Mouse (Mus musculus) embryonic facial prominence, embryonic 14.5 days (tissue): ENCODE results near the gene Bean1. TPM values are rescaled to one million over a fixed set of nuclear protein-coding genes. Genes with fewer than 3 reads are reported as not detected.

Experiments used
- ATAC-seq: fragments of 200-750 bp; cut with Nextera tagmentation; 2 replicates; pipeline ENCODE4 v1.8.0; 2017; ENCODE audit warnings: low read depth, moderate number of reproducible peaks, moderate TSS enrichment
- DNase-seq: peaks from one replicate; pipeline ENCODE4 v3.0.0-alpha.2; 2015; ENCODE audit warnings: low spot score
- H3K27ac ChIP-seq: fragments of 300-500 bp; sonication (generic); replicated peaks from 2 replicates; pipeline ENCODE4 v1.5.1; 2014; ENCODE audit warnings: low read depth, mild to moderate bottlenecking, low read length, moderate library complexity
- H3K27me3 ChIP-seq: fragments of 300-500 bp; sonication (generic); replicated peaks from 2 replicates; pipeline ENCODE4 v1.6.1; 2014; ENCODE audit warnings: low read length; ENCODE audit not compliant: control insufficient read depth, insufficient read depth
- H3K36me3 ChIP-seq: fragments of 300-500 bp; sonication (generic); 2 replicates; pipeline ENCODE4 v1.6.1; 2014; ENCODE audit warnings: low read length, mixed read lengths; ENCODE audit not compliant: control insufficient read depth, insufficient read depth
- H3K4me1 ChIP-seq: fragments of 300-500 bp; sonication (generic); 2 replicates; pipeline ENCODE4 v1.6.1; 2014; ENCODE audit warnings: antibody characterized with exemption, low read length; ENCODE audit not compliant: control insufficient read depth, insufficient read depth
- H3K4me2 ChIP-seq: fragments of 300-500 bp; sonication (generic); 2 replicates; pipeline ENCODE4 v1.6.1; 2014; ENCODE audit warnings: low read depth, mild to moderate bottlenecking, low read length, moderate library complexity, mixed read lengths
- H3K4me3 ChIP-seq: fragments of 300-500 bp; sonication (generic); 2 replicates; pipeline ENCODE4 v1.5.1; 2014; ENCODE audit warnings: low read depth, mild to moderate bottlenecking, low read length
- H3K9ac ChIP-seq: fragments of 300-500 bp; sonication (generic); 2 replicates; pipeline ENCODE4 v1.6.1; 2014; ENCODE audit warnings: low read depth, mild to moderate bottlenecking, low read length, moderate library complexity, mixed read lengths
- H3K9me3 ChIP-seq: fragments of 300-500 bp; sonication (generic); 2 replicates; pipeline ENCODE4 v1.6.1; 2016; ENCODE audit warnings: low read length; ENCODE audit not compliant: control insufficient read depth
- WGBS: fragments of 180-500 bp; shearing (Covaris S2); extraction: QIAGEN DNeasy Blood & Tissue Kit; methylation state at CpG from one replicate; pipeline ENCODE4 v1.1.7; 2014; 5-methylcytosine and 5-hydroxymethylcytosine counted together
- polyA plus RNA-seq: library from polyadenylated mRNA; unstranded; fragments of >200 nt; fragmentation: Nextera tagmentation; extraction: Ambion mirVana; gene quantifications from 2 replicates; pipeline ENCODE4 v1.2.1, GENCODE M21; 2014

The Bean1 gene
- polyA plus RNA-seq, 1 experiment from 2014 or later = 2.5 TPM

DNA sequence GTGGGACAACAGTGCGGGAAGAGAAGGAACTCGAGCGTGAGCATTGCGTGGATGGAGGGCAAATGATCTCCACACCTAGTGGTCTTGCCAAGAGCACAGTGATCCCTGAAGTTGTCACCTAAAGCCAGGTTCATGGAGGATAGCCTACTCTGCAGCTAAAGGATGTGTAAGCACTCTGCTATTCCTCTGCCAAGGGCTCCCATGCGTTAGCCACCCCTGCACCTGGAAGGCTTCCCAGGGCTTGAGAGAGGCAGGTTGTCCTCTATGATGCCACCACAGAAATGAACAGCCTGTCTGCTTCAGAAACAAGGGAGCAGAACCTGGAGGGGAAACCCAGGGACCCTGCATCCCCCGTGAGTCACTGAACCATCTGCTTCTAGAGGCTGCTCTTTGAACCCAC is 17.4 kb downstream of the Bean1 start:
- no peak for DNase-seq
- 83% methylated on average over 6 of the region's 6 CpGs for WGBS

DNA sequence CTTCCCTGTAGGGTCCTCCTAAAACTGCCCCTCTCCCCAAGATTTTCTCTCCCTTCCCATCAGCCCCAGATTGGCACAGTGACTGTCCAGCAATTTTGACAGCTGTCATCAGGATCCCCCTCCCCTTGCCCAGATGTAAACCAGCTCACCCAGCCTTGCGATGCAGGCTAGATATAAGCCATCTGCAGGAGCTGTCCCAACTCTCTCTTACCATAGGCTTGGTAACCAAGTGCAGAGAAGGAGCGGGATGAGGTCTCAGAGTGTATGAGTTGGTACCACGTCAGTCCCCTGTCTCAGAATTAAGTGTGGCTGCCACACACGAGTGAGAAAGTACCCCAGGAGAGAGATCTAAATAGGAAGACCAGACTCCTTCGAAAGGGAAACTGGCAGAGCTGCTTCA is 18.2 kb downstream of the Bean1 start:
- Histone ChIP-seq H3K27me3 (no peaks in the 10 kb centered on the region), H3K4me2 (no peak overlapping the region), H3K36me3 (no peaks in the 10 kb centered on the region), H3K9ac (no peak overlapping the region), H3K4me3 (no peak overlapping the region), H3K4me1 (0 out of 2 replicates have a peak, but pooled peaks cover 5% of the 10 kb centered on the region), H3K9me3 (peaks cover 6% of the 10 kb centered on the region; the same call in 1 of the 2 replicates), H3K27ac (no peak overlapping the region)
- no peak for ATAC-seq
- 62% methylated on average over 5 of the region's 5 CpGs for WGBS
- DNase-seq = no peak

More for the DNA sequence above, 17.4 kb downstream of the Bean1 start:
- no peaks in the 10 kb centered on the region for H3K27me3 ChIP-seq
- H3K9ac ChIP-seq = no peak overlapping the region
- H3K4me2 ChIP-seq = no peak overlapping the region
- H3K36me3 ChIP-seq = no peaks in the 10 kb centered on the region
- 0 out of 2 replicates have a peak, but pooled peaks cover 5% of the 10 kb centered on the region for H3K4me1 ChIP-seq
- no peak overlapping the region for H3K4me3 ChIP-seq
- no peak overlapping the region for H3K27ac ChIP-seq
- no peaks in the 10 kb centered on the region for H3K9me3 ChIP-seq
- ATAC-seq = no peak

DNA sequence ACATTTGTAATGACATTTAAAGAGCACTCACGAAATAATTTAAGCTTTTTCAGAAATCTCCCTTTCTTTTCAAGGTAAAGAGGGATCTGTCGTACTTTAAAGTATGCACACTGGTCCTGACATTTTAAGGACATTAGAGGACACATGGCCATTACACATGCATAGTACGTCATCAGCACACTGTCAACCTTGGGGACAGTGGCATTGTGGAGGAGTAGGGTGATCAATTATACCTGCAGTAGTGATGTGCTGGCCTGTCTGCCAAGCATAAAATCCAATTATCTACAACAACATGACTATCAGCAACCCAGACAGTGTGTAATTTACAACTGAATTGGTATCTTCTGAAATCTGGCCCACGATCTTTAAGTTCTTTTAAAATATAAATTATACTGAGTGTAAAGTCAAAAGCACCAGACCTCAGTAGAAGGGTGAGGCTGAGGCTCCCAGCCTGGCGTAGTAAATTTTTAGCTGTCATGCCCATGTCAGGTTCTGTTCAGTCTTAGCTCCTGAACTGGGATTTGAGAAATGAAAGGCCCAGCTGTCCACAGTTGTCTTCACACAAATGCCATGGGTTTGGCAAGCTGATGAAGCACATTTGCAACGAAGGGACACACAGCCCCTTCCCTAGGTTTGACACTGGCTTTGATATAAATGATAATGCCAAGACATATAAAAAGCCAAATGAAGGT is 20.7 kb downstream of the Bean1 start:
- 72% methylated on average over 6 of the region's 6 CpGs for WGBS
- Histone ChIP-seq H3K4me2 (no peak overlapping the region), H3K36me3 (no peaks in the 10 kb centered on the region), H3K4me1 (0 out of 2 replicates have a peak, but pooled peaks cover 5% of the 10 kb centered on the region), H3K27me3 (no peaks in the 10 kb centered on the region), H3K27ac (no peak overlapping the region), H3K9ac (no peak overlapping the region), H3K9me3 (peaks cover 6% of the 10 kb centered on the region; the same call in 1 of the 2 replicates), H3K4me3 (no peak overlapping the region)
- DNase-seq (peak; percentile 15), ATAC-seq (no peak)

DNA sequence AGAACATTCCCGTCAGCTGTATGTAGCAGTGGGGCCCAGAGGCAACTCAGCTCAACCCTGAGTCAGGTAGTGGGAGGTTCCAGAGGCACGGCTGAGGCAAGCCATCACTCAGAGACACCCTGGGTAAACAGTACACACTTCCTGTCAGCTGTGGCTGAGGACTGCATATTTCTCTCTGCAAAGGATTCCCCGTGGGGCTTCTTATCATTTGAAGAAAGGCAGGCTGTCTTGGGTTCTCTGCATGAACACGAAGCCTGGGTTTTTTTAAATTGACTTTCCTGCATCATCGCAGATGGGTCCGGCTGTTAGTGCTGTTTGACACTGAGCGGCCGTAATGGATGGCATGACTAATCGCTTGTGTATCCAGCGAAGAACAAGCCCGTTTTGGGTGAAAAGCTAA is 21.3 kb downstream of the Bean1 start:
- Histone ChIP-seq H3K9me3 (peaks cover 9% of the 10 kb centered on the region; the same call in 1 of the 2 replicates), H3K36me3 (no peaks in the 10 kb centered on the region), H3K4me2 (no peak overlapping the region), H3K4me1 (0 out of 2 replicates have a peak, but pooled peaks cover 5% of the 10 kb centered on the region), H3K9ac (no peak overlapping the region), H3K4me3 (no peak overlapping the region), H3K27ac (no peak overlapping the region), H3K27me3 (no peaks in the 10 kb centered on the region)
- DNase-seq (peak; percentile 72), ATAC-seq (peak; percentile 85; the same call in 1 of the 2 replicates)
- 23% methylated on average over 11 of the region's 11 CpGs for WGBS

DNA sequence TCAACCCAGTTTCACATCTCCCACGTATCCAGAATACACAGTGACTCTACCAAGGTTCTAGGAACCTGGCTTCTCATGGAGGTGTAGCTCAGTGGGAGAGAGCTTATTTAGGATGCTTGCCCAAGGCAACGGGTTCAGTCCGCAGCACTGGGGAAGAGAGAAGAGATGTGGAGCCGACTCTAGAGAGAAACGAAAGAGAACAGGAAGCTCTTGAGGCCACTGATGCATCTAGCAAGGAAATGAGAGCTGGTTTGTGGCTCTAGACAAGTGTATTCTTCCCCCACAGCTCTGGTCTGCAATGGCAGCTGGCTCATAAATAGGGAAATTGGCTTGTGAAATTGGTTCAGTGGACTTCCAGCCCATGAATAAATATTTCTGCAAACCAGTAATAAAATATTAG is 29.6 kb downstream of the Bean1 start:
- 74% methylated on average over 5 of the region's 5 CpGs for WGBS
- ATAC-seq (no peak), DNase-seq (no peak)
- Histone ChIP-seq H3K9me3 (peaks cover 5% of the 10 kb centered on the region; the same call in 1 of the 2 replicates), H3K4me2 (no peak overlapping the region), H3K27ac (no peak overlapping the region), H3K36me3 (no peaks in the 10 kb centered on the region), H3K9ac (no peak overlapping the region), H3K4me3 (no peak overlapping the region), H3K4me1 (no peaks in the 10 kb centered on the region), H3K27me3 (no peaks in the 10 kb centered on the region)

DNA sequence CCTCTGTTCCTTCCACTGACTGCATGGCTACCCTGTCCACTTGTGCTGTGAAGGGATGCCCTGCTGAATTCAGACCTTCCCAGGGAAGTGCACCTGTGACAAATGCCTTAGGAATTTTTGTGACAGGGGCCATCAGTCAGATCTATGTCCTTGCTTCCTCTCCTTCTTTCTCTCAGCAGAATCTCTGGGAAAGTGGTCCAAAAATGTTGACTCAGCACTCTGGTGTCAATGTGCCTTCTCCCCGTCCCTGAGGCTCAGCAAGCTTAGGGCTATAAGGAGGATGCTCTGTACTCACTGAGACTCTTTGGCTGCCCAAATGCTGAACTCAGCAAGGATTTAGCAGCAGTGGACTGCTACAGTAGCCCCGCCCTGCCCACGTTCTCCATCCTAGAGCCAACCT is 31.4 kb downstream of the Bean1 start:
- DNase-seq (no peak), ATAC-seq (no peak)
- Histone ChIP-seq H3K9ac (no peak overlapping the region), H3K4me3 (no peak overlapping the region), H3K4me1 (no peaks in the 10 kb centered on the region), H3K36me3 (no peaks in the 10 kb centered on the region), H3K27ac (no peak overlapping the region), H3K4me2 (no peak overlapping the region), H3K27me3 (no peaks in the 10 kb centered on the region), H3K9me3 (0 out of 2 replicates have a peak, but pooled peaks cover under 1% of the 10 kb centered on the region)
- WGBS = 87% methylated on average over 3 of the region's 3 CpGs

DNA sequence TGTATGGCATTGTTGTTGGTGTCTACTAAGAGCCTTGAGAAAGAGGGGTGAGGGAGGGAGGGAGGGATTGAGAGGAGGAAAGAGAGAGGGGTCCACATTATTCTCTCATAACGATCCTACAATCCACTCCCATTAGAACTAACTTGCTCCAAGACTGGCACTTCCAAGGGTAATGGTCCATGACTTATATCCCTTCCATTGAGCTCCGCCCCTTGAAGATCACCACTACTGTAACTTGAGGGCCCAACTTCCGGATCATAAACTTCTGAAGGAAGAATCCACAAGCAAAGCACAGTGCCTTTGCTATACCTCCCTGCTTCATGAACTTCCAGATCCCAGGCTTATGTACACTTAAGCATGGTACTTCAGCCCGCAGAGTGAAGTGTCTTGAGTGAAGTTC is 32.1 kb downstream of the Bean1 start:
- H3K36me3 ChIP-seq = no peaks in the 10 kb centered on the region
- H3K9me3 ChIP-seq = no peaks in the 10 kb centered on the region
- no peak for DNase-seq
- H3K4me1 ChIP-seq = no peaks in the 10 kb centered on the region
- no peak for ATAC-seq
- H3K27ac ChIP-seq = no peak overlapping the region
- no peaks in the 10 kb centered on the region for H3K27me3 ChIP-seq
- H3K9ac ChIP-seq = no peak overlapping the region
- no peak overlapping the region for H3K4me2 ChIP-seq
- H3K4me3 ChIP-seq = no peak overlapping the region
- WGBS = 90% methylated on average over 4 of the region's 4 CpGs

DNA sequence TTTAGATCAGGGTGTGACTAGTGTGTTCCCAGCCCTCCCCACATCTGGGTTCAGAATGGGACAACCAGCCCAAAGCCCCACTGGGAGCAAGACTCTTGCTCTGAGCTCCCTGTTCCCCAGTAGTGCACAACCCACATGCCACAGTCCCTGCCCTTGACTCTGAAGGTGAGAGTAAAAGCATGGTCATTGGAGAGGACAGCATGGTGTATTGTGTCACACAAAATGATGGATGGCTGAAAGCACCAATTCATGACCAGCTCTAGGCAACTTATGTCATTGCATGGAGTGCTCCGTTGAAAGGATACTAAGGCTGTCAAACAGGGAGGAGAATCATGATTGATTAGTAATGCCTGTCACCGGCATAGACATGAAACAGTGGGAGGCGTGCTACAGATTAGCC is 35.0 kb downstream of the Bean1 start:
- no peak overlapping the region for H3K27ac ChIP-seq
- WGBS = 61% methylated on average over 3 of the region's 3 CpGs
- H3K4me1 ChIP-seq = no peaks in the 10 kb centered on the region
- H3K4me2 ChIP-seq = no peak overlapping the region
- H3K36me3 ChIP-seq = no peaks in the 10 kb centered on the region
- no peak for DNase-seq
- ATAC-seq = no peak
- H3K4me3 ChIP-seq = no peak overlapping the region
- no peaks in the 10 kb centered on the region for H3K27me3 ChIP-seq
- 0 out of 2 replicates have a peak, but pooled peaks cover 3% of the 10 kb centered on the region for H3K9me3 ChIP-seq
- no peak overlapping the region for H3K9ac ChIP-seq

DNA sequence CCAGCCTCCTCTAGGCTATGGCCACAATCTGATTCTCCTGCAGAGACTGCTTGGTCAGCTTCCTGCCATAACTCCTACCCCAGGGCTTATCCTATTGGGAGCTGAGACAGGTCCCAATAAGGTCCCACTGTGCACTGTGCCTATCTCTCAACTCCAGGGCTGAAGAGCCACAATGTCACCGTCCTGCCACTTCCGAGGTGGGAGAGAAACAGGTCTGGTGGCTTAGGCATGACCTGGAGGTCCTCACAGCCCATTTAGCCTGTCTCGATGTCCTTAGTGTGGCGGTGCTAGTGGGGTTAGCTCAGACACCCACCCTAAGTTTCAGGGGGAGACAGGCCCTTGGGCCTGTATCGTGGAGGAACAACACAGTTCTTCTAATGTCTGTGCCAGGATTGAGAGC is 47.4 kb downstream of the Bean1 start:
- 88% methylated on average over 5 of the region's 5 CpGs for WGBS
- no peaks in the 10 kb centered on the region for H3K4me1 ChIP-seq
- no peaks in the 10 kb centered on the region for H3K9me3 ChIP-seq
- ATAC-seq = no peak
- H3K9ac ChIP-seq = no peak overlapping the region
- no peak overlapping the region for H3K4me2 ChIP-seq
- no peak overlapping the region for H3K4me3 ChIP-seq
- no peak for DNase-seq
- no peak overlapping the region for H3K27ac ChIP-seq
- no peaks in the 10 kb centered on the region for H3K27me3 ChIP-seq
- H3K36me3 ChIP-seq = no peaks in the 10 kb centered on the region
